Mouse (Mus musculus) G1E (cell line): ENCODE measurements around the gene Lmod3.

Experiments used
- CTCF ChIP-seq: IDR thresholded peaks from 2 replicates; pipeline ENCODE4 v1.5.1; 2012; ENCODE audit warnings: low read depth, low read length, inconsistent platforms, mixed read lengths
- GATA1 ChIP-seq: IDR thresholded peaks from 2 replicates; pipeline ENCODE4 v1.6.1; 2012; ENCODE audit warnings: borderline replicate concordance, low read length, inconsistent platforms, mixed read lengths
- POLR2AphosphoS5 ChIP-seq: IDR thresholded peaks from 2 replicates; pipeline ENCODE4 v1.6.1; 2012; ENCODE audit warnings: low read depth, low read length, inconsistent platforms; ENCODE audit not compliant: insufficient replicate concordance

GRCm38 (mm10) chr6:97292894-97293293 is 40.3 kb upstream of the Lmod3 start:
- TF ChIP-seq CTCF (no peak), GATA1 (no peak), POLR2AphosphoS5 (no peak)
